Mouse (Mus musculus) MEL (cell line): ENCODE measurements at regions not wholly inside any gene's neighbourhood (a gene's known extent, or its start where the extent isn't known, plus 50 kb on each side); places are given as distances from the start of the nearest gene placed in this dataset.

Experiments used
- DNase-seq: peaks from one replicate; pipeline ENCODE4 v3.0.0; 2011; ENCODE audit warnings: low read depth, low spot score
- H3K27ac ChIP-seq: 2 replicates; pipeline ENCODE4 v1.5.1; 2012; ENCODE audit warnings: low read depth, mild to moderate bottlenecking, control low read depth, low read length, moderate library complexity; ENCODE audit not compliant: control insufficient read depth
- H3K27me3 ChIP-seq, 2 experiments: fragments of 150-350 bp in 1 of 2; sonication (generic) in 1 of 2; 2 replicates each; pipeline ENCODE4 v1.6.1; 2012; ENCODE audit warnings: low read length in 2 of 2, mild to moderate bottlenecking in 2 of 2, improper control_type of control experiment in 1 of 2, moderate library complexity in 1 of 2; ENCODE audit not compliant: insufficient read depth in 2 of 2, control insufficient read depth in 1 of 2
- H3K36me3 ChIP-seq, 2 experiments: 2 replicates each; pipeline ENCODE4 v1.6.1; 2012 to 2014; ENCODE audit warnings: low read length in 2 of 2, improper control_type of control experiment in 1 of 2, inconsistent platforms in 1 of 2, mild to moderate bottlenecking in 1 of 2; ENCODE audit not compliant: insufficient read depth in 2 of 2, control insufficient read depth in 1 of 2
- H3K4me1 ChIP-seq, 2 experiments: fragments of 150-350 bp in 1 of 2; sonication (generic) in 1 of 2; 2 replicates each; pipeline ENCODE4 v1.6.1; 2012; ENCODE audit warnings: low read length in 2 of 2, improper control_type of control experiment in 1 of 2, mild to moderate bottlenecking in 1 of 2; ENCODE audit not compliant: insufficient read depth in 2 of 2, control insufficient read depth in 1 of 2
- H3K4me3 ChIP-seq, 2 experiments: fragments of 150-350 bp in 1 of 2; sonication (generic) in 1 of 2; 2 replicates each; pipeline ENCODE4 v1.5.1; 2012; ENCODE audit warnings: low read depth in 2 of 2, low read length in 2 of 2, mild to moderate bottlenecking in 2 of 2, moderate library complexity in 2 of 2, control low read depth in 1 of 2, improper control_type of control experiment in 1 of 2; ENCODE audit not compliant: control insufficient read depth in 1 of 2, insufficient read depth in 1 of 2
- H3K79me2 ChIP-seq: 2 replicates; pipeline ENCODE4 v1.6.1; 2012; ENCODE audit warnings: mild to moderate bottlenecking, low read length, moderate library complexity; ENCODE audit not compliant: control insufficient read depth, poor library complexity, insufficient read depth
- H3K9ac ChIP-seq: 2 replicates; pipeline ENCODE4 v1.6.1; 2012; ENCODE audit warnings: low read depth, mild to moderate bottlenecking, control low read depth, low read length, moderate library complexity; ENCODE audit not compliant: control insufficient read depth, poor library complexity, severe bottlenecking
- H3K9me3 ChIP-seq: fragments of 150-350 bp; sonication (generic); replicated peaks from 2 replicates; pipeline ENCODE4 v1.6.1; 2012; ENCODE audit warnings: mild to moderate bottlenecking, low read length, improper control_type of control experiment, moderate library complexity; ENCODE audit not compliant: insufficient read depth
- BHLHE40 ChIP-seq: IDR thresholded peaks from 2 replicates; pipeline ENCODE4 v1.6.1; 2012; ENCODE audit warnings: low read depth, mild to moderate bottlenecking, inconsistent platforms, low read length, improper control_type of control experiment, borderline replicate concordance
- CHD2 ChIP-seq: IDR thresholded peaks from 2 replicates; pipeline ENCODE4 v1.6.1; 2011; ENCODE audit warnings: low read length, improper control_type of control experiment
- CTCF ChIP-seq, 3 experiments: IDR thresholded peaks in 2 of 3; conservative IDR thresholded peaks in 1 of 3; 2 replicates each; pipeline ENCODE4 v1.5.1; 2011 to 2012; ENCODE audit warnings: low read length in 3 of 3, low read depth in 2 of 3, mild to moderate bottlenecking in 2 of 3, improper control_type of control experiment in 1 of 3, inconsistent platforms in 1 of 3, mixed read lengths in 1 of 3, moderate library complexity in 1 of 3; ENCODE audit not compliant: control insufficient read depth in 1 of 3, insufficient read depth in 1 of 3, poor library complexity in 1 of 3, severe bottlenecking in 1 of 3
- ELF1 ChIP-seq: IDR thresholded peaks from 2 replicates; pipeline ENCODE4 v1.6.1; 2014; ENCODE audit warnings: low read depth, mild to moderate bottlenecking, inconsistent platforms, low read length, improper control_type of control experiment, moderate library complexity
- GABPA ChIP-seq: IDR thresholded peaks from 2 replicates; pipeline ENCODE4 v1.6.1; 2012; ENCODE audit warnings: low read depth, mild to moderate bottlenecking, inconsistent platforms, low read length, improper control_type of control experiment, moderate library complexity
- KAT2A ChIP-seq: conservative IDR thresholded peaks from 2 replicates; pipeline ENCODE4 v1.6.1; 2012; ENCODE audit warnings: low read depth, low read length, improper control_type of control experiment, inconsistent platforms
- MEF2A ChIP-seq: IDR thresholded peaks from 2 replicates; pipeline ENCODE4 v1.6.1; 2014; ENCODE audit warnings: low read depth, mild to moderate bottlenecking, inconsistent platforms, low read length, improper control_type of control experiment; ENCODE audit not compliant: poor library complexity, insufficient replicate concordance, severe bottlenecking; ENCODE audit errors: extremely low read depth
- MYB ChIP-seq: IDR thresholded peaks from 2 replicates; pipeline ENCODE4 v1.6.1; 2011; ENCODE audit warnings: mild to moderate bottlenecking, low read depth, low read length, improper control_type of control experiment
- MYC ChIP-seq: IDR thresholded peaks from 2 replicates; pipeline ENCODE4 v1.6.1; 2011; ENCODE audit warnings: low read depth, mild to moderate bottlenecking, low read length, improper control_type of control experiment, moderate library complexity
- NELFE ChIP-seq: IDR thresholded peaks from 2 replicates; pipeline ENCODE4 v1.6.1; 2011; ENCODE audit warnings: low read depth, low read length, improper control_type of control experiment
- POLR2AphosphoS2 ChIP-seq: IDR thresholded peaks from 2 replicates; pipeline ENCODE4 v1.6.1; 2011; ENCODE audit warnings: low read length, improper control_type of control experiment
- RCOR1 ChIP-seq: IDR thresholded peaks from 2 replicates; pipeline ENCODE4 v1.6.1; 2012; ENCODE audit warnings: low read depth, mild to moderate bottlenecking, inconsistent platforms, low read length, improper control_type of control experiment
- SIN3A ChIP-seq: IDR thresholded peaks from 2 replicates; pipeline ENCODE4 v1.6.1; 2012; ENCODE audit warnings: low read length, improper control_type of control experiment, inconsistent platforms
- SMC3 ChIP-seq: IDR thresholded peaks from 2 replicates; pipeline ENCODE4 v1.6.1; 2011; ENCODE audit warnings: low read depth, low read length, improper control_type of control experiment
- TBP ChIP-seq: IDR thresholded peaks from 2 replicates; pipeline ENCODE4 v1.8.0; 2011; ENCODE audit warnings: low read depth, low read length, improper control_type of control experiment
- USF1 ChIP-seq: IDR thresholded peaks from 2 replicates; pipeline ENCODE4 v1.6.1; 2014; ENCODE audit warnings: low read depth, mild to moderate bottlenecking, inconsistent platforms, low read length, improper control_type of control experiment, moderate library complexity

GRCm38 (mm10) chr5:51937320-51937719, 253.0 kb downstream of the Dhx15 start (continued):
- TF ChIP-seq MEF2A (no peak), ELF1 (no peak), MYC (no peak), CTCF (IDR thresholded peaks at IDR 0.05 in 2 of 3, conservative IDR thresholded peaks at IDR 0.05 in 1 of 3; ENCODE audit: control insufficient read depth in 1 of 3, insufficient read depth in 1 of 3, low read depth in 2 of 3, low read length in 3 of 3, poor library complexity in 1 of 3, severe bottlenecking in 1 of 3) (no peak), POLR2AphosphoS2 (no peak), RCOR1 (peak; percentile 39; the same call in 1 of the 2 replicates)
- TF ChIP-seq, all 39 proteins: peak for 9

- Histone ChIP-seq H3K4me1 (peaks cover 29 to 32% of the 10 kb centered on the region in 2 experiments), H3K27me3 (no peaks in the 10 kb centered on the region), H3K9ac (no peak overlapping the region), H3K36me3 (peaks cover 0 to 32% of the 10 kb centered on the region in 2 experiments; a peak in 2 of 4 replicates), H3K9me3 (no peaks in the 10 kb centered on the region), H3K4me3 (no peak overlapping the region), H3K27ac (no peak overlapping the region), H3K79me2 (no peaks in the 10 kb centered on the region)
- DNase-seq: no peak
- TF ChIP-seq TBP (no peak), CHD2 (no peak), POLR2AphosphoS2 (no peak), SMC3 (no peak), BHLHE40 (no peak), GABPA (no peak), MYB (no peak)
These were observed 254.6 kb downstream of the Dhx15 start for GRCm38 (mm10) chr5:51935391-51936354.

DNA sequence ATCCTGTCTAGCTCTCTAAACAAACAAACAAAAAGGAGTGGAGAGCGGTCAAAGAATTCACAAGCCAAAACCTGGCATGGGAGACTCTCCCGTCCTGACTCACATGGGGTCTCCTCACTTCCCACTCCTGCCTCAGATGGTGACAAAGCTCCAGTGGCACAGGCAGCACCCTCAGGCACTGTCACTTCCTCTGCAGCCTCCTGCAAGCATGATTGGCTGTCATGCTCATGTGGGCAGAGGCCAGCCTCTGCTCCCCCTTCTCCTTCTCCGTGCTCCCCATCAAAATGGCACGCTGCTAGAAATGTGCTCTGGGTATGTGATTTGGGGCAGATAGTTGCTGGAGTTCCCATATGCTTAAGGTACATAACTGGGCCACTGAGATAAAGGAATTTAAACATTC, 255.4 kb downstream of the Dhx15 start:
- Histone ChIP-seq H3K36me3 (peaks cover 0 to 24% of the 10 kb centered on the region in 2 experiments; a peak in 2 of 4 replicates), H3K4me1 (peaks cover 21 to 25% of the 10 kb centered on the region in 2 experiments), H3K79me2 (no peaks in the 10 kb centered on the region), H3K27me3 (no peaks in the 10 kb centered on the region), H3K9me3 (no peaks in the 10 kb centered on the region), H3K4me3 (no peak overlapping the region), H3K27ac (no peak overlapping the region), H3K9ac (no peak overlapping the region)
- no peak for DNase-seq
- TF ChIP-seq GABPA: no peak
- TF ChIP-seq USF1: peak; percentile 70
- TF ChIP-seq RCOR1: no peak
- TF ChIP-seq CHD2: no peak
- TF ChIP-seq SIN3A: no peak
- TF ChIP-seq NELFE: 0 out of 2 replicates have a peak, but pooled peaks have one; percentile 19
- no peak for TF ChIP-seq KAT2A
